Mouse (Mus musculus): Measurements from ENCODE around the gene Adgrl3. TPM values are rescaled to one million over a fixed set of nuclear protein-coding genes. Genes with fewer than 3 reads are reported as not detected.

Adgrl3 gene
- polyA plus RNA-seq, 1 experiment from 2014 or later: 14.0 TPM

DNA sequence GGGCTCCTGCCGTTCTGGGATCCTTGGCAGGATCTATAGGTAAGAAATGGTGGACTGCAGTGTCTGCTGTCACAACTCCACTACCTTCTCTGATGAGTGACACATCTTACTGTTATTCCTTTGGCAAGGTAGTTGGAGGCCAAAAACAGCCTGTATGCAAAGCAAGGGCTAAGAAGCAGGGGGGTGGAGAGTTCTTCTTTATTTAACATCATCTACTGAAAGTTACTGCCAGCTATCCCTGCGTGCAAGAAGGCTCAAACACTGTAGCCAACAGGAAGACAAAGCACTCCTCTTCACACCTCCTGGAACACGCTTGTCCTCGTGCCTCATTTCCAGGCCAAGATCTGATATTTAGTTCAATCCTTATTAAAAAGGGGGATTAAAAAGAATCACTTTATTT lies 26.2 kb downstream of the Adgrl3 start:
- H3K4me3 ChIP-seq: no peak overlapping the region
- no peak overlapping the region for H3K9ac ChIP-seq
- no peak overlapping the region for H3K4me2 ChIP-seq
- no peaks in the 10 kb centered on the region for H3K36me3 ChIP-seq
- ATAC-seq (ENCODE audit: borderline replicate concordance, extremely low read depth, low FRiP score, low TSS enrichment): no peak
- H3K27ac ChIP-seq: no peak overlapping the region
- no peaks in the 10 kb centered on the region for H3K27me3 ChIP-seq
- no peaks in the 10 kb centered on the region for H3K4me1 ChIP-seq
- WGBS: 76% methylated on average over 4 of the region's 4 CpGs
- H3K9me3 ChIP-seq: no peaks in the 10 kb centered on the region

DNA sequence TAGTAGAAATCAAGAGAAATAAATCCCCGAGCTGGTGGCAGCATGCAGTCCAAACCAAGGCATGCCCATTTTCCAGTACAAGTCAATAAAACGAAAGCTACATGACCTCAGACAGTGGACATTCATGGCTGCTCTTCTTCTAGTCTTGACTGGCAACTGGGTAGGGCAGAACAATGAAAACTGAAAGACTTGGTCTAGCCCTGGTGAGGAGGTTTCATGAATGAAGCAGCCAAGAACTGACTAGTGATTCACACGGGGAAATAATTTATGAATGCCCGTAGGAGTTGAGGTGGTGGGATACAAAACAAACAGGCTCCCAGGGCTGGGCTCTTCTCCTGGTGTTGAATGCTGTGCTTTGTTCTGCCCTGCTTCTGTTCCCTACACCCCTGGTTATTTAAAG lies 34.7 kb downstream of the Adgrl3 start:
- ATAC-seq (ENCODE audit: borderline replicate concordance, extremely low read depth, low FRiP score, low TSS enrichment): no peak
- no peaks in the 10 kb centered on the region for H3K9me3 ChIP-seq

DNA sequence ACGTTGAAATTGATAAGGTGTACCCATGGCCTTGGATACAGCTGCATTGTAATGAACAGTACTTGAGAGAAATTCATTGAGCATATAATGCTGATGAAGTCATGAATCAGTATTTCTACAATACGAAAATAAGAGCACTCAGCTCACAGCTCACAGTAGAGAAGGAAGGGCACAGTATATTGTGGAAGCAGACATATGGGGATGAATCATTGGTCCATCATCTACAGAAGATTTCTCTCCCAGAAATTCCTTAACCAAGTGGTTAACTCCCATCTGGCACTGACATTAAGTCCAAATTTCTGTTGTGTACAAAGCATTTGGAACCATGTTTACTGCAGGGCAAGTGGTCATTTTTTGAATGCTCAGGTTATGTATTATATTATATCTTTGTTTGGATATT lies 35.3 kb downstream of the Adgrl3 start:
- ATAC-seq (ENCODE audit: borderline replicate concordance, extremely low read depth, low FRiP score, low TSS enrichment): no peak
- Histone ChIP-seq H3K9me3 (no peaks in the 10 kb centered on the region), H3K27me3 (no peaks in the 10 kb centered on the region)

More for the DNA sequence above, 34.7 kb downstream of the Adgrl3 start:
- Histone ChIP-seq H3K27me3 (no peaks in the 10 kb centered on the region), H3K4me1 (0 out of 2 replicates have a peak, but pooled peaks cover 4% of the 10 kb centered on the region), H3K36me3 (no peaks in the 10 kb centered on the region), H3K4me3 (no peak overlapping the region), H3K9ac (no peak overlapping the region), H3K4me2 (no peak overlapping the region), H3K27ac (no peak overlapping the region)
- 78% methylated on average over 4 of the region's 4 CpGs for WGBS

DNA sequence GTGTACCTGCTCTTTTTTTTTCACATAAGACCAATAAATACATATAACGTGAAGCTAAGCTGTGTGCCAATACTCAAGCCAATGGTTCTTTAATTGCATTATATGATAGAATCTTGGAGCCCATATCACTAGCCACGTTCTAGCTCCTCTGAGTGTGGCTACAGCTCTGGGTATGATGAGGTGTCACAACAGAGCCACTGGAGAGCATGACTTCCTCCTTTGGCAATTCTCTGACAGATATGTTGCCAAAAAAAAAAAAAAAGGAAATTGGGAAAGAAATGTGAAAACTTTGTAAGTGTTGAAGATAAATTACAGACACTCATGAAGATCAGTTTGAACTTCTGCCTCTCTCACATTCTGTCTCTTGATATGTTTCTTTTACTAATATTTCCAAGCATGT lies 38.2 kb downstream of the Adgrl3 start:
- no peaks in the 10 kb centered on the region for H3K27me3 ChIP-seq
- H3K9ac ChIP-seq: no peak overlapping the region
- H3K4me2 ChIP-seq: no peak overlapping the region
- H3K27ac ChIP-seq: no peak overlapping the region
- no peak overlapping the region for H3K4me3 ChIP-seq
- peak; percentile 79; the same call in 1 of the 2 replicates for ATAC-seq (ENCODE audit: borderline replicate concordance, extremely low read depth, low FRiP score, low TSS enrichment)
- no peaks in the 10 kb centered on the region for H3K9me3 ChIP-seq
- WGBS: 45% methylated on average over 2 of the region's 2 CpGs
- H3K4me1 ChIP-seq: 0 out of 2 replicates have a peak, but pooled peaks cover 4% of the 10 kb centered on the region
- no peaks in the 10 kb centered on the region for H3K36me3 ChIP-seq

More for the DNA sequence above, 35.3 kb downstream of the Adgrl3 start:
- Histone ChIP-seq H3K36me3 (no peaks in the 10 kb centered on the region), H3K4me3 (no peak overlapping the region), H3K4me2 (no peak overlapping the region), H3K4me1 (0 out of 2 replicates have a peak, but pooled peaks cover 4% of the 10 kb centered on the region), H3K27ac (no peak overlapping the region), H3K9ac (no peak overlapping the region)
- 74% methylated on average over 2 of the region's 2 CpGs for WGBS

DNA sequence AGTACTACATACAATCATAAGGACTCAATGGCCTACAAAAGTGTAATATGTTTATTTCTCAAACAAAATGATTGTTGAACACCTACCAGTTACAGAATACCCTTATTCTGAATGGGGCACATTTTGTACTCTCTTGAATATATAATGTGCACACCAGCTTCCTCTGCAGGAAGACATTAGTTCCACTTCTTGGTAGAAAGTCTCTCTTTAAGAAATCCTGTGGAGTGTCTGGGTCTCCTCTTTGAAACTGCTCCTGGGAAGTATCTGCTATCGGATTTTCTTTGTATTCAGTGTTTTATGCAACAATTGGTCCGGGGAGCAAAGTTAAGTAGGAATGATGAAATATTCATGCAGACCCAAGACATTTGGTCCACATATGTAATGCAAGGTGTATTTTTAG lies 41.0 kb downstream of the Adgrl3 start:
- no peak overlapping the region for H3K4me3 ChIP-seq
- no peak overlapping the region for H3K9ac ChIP-seq
- no peaks in the 10 kb centered on the region for H3K27me3 ChIP-seq
- no peak for ATAC-seq (ENCODE audit: borderline replicate concordance, extremely low read depth, low FRiP score, low TSS enrichment)
- H3K9me3 ChIP-seq: no peaks in the 10 kb centered on the region
- WGBS: 85% methylated on average over 2 of the region's 2 CpGs
- no peaks in the 10 kb centered on the region for H3K36me3 ChIP-seq
- H3K4me2 ChIP-seq: no peak overlapping the region
- no peak overlapping the region for H3K27ac ChIP-seq
- 0 out of 2 replicates have a peak, but pooled peaks cover 4% of the 10 kb centered on the region for H3K4me1 ChIP-seq

DNA sequence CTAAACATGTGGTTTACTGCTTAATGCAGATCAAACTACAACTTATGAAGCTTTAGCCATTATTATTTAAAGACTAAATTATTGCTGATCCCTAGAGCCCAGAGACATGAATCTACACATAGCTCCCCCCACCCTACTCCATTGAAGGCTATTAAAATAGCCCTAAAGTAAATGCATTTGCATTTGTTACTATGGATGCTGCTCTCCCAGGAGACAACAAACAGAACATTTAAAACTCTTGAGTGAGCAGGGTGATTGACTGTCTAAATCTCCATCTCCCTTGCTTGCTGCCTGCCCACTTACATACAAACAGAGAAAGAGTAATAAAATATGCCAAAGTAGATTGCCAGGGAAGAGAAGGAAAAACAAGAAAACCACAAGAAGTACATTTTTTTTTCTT lies 41.4 kb downstream of the Adgrl3 start:
- no peak overlapping the region for H3K9ac ChIP-seq

DNA sequence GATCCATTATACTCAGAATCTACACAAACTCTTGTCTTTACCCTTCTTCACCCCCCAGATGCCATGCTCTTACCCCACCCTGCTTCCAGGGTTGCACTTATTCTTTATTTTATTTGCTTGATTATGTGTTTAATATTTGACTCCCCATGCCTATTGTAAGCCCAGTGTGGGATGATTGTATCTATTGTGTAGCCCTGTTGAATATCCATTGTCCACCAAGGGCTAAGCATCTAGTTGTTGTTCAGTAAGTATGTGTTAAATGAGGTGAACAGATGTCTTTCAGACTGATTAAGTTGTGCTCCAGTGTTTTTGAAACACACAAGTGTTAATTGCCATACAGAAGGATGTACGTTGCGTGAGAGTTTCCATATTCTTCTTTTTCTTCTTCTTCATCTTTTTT lies 44.1 kb downstream of the Adgrl3 start:
- Histone ChIP-seq H3K4me3 (no peak overlapping the region), H3K9me3 (no peaks in the 10 kb centered on the region), H3K27me3 (no peaks in the 10 kb centered on the region), H3K9ac (no peak overlapping the region), H3K36me3 (no peaks in the 10 kb centered on the region), H3K4me2 (no peak overlapping the region), H3K27ac (no peak overlapping the region), H3K4me1 (0 out of 2 replicates have a peak, but pooled peaks cover 5% of the 10 kb centered on the region)
- 93% methylated on average over 2 of the region's 2 CpGs for WGBS
- ATAC-seq (ENCODE audit: borderline replicate concordance, extremely low read depth, low FRiP score, low TSS enrichment): no peak

More for the DNA sequence above, 41.4 kb downstream of the Adgrl3 start:
- no peaks in the 10 kb centered on the region for H3K36me3 ChIP-seq
- H3K4me1 ChIP-seq: 0 out of 2 replicates have a peak, but pooled peaks cover 4% of the 10 kb centered on the region
- H3K9me3 ChIP-seq: no peaks in the 10 kb centered on the region
- H3K27ac ChIP-seq: no peak overlapping the region
- no peak overlapping the region for H3K4me2 ChIP-seq
- H3K27me3 ChIP-seq: no peaks in the 10 kb centered on the region
- H3K4me3 ChIP-seq: no peak overlapping the region
- no peak for ATAC-seq (ENCODE audit: borderline replicate concordance, extremely low read depth, low FRiP score, low TSS enrichment)

DNA sequence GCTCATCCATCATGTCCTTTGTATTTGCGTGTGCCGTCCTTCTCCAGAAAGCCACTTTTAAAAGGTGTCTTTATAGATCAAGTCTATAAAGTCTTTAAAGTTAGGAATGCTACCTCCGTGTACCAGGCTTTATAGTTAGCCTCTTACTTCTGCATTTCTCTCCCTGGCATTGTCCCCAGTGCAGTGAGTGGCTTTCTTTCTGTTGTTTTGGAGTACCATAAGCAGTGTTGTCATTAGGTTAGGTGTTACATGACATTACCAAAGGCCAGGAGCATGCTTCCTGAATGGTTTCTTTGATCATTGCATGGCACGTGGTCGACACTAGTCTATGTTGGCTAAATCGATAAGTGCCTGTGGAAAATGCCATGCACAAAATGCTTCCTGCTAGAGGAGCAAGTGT lies 48.2 kb downstream of the Adgrl3 start:
- H3K4me1 ChIP-seq: 0 out of 2 replicates have a peak, but pooled peaks cover 5% of the 10 kb centered on the region
- no peaks in the 10 kb centered on the region for H3K27me3 ChIP-seq
- no peaks in the 10 kb centered on the region for H3K36me3 ChIP-seq
- no peak overlapping the region for H3K4me2 ChIP-seq
- H3K27ac ChIP-seq: no peak overlapping the region
- H3K9ac ChIP-seq: no peak overlapping the region
- no peak for ATAC-seq (ENCODE audit: borderline replicate concordance, extremely low read depth, low FRiP score, low TSS enrichment)
- WGBS: 44% methylated on average over 6 of the region's 6 CpGs
- no peak overlapping the region for H3K4me3 ChIP-seq
- H3K9me3 ChIP-seq: no peaks in the 10 kb centered on the region

DNA sequence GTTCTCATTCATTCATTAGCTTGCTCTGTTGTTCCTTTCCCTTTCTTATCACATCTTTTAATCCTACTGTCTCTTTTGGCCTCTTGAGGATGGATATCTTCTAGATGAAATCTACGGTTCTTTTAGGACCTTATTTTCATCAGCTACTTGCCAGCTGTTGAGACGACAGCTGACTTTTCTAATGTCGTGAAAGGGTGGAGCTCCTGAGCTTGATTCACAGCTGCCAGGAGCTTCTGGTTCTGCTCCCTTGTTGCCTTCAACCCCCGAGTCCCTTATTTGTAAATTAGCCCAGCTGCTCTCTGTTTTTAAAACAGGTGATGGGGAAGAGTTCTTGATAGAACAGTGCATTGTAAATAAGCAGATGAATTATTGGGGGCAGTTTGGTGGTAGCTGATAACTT lies 48.9 kb downstream of the Adgrl3 start:
- Histone ChIP-seq H3K4me2 (no peak overlapping the region), H3K27ac (no peak overlapping the region), H3K36me3 (no peaks in the 10 kb centered on the region), H3K4me1 (0 out of 2 replicates have a peak, but pooled peaks cover 5% of the 10 kb centered on the region), H3K9ac (no peak overlapping the region), H3K9me3 (no peaks in the 10 kb centered on the region), H3K27me3 (no peaks in the 10 kb centered on the region), H3K4me3 (no peak overlapping the region)
- ATAC-seq (ENCODE audit: borderline replicate concordance, extremely low read depth, low FRiP score, low TSS enrichment): no peak
- WGBS: 38% methylated on average over 4 of the region's 4 CpGs

DNA sequence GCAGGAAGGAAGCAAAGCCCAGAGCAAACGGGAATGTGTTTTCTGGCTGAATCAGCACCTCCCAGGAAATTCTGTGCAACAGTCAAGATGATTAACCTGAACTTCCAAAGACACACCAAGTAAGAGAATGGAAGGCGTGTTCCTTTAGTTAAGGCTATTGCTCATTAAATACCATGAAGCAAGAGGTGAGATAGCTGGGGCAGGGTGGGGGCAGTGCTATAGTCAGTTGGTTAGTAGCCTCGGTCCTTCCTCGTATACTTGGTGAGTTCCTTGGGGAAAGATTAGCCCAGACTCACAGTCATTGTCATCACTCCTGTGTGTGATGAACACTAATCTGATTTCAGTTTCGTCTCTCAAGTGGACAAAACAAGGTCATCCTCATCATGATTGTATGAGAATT lies 53.0 kb downstream of the Adgrl3 start:
- WGBS: 80% methylated on average over 5 of the region's 5 CpGs
- no peak overlapping the region for H3K9ac ChIP-seq
- no peak overlapping the region for H3K27ac ChIP-seq
- H3K27me3 ChIP-seq: no peaks in the 10 kb centered on the region
- H3K36me3 ChIP-seq: no peaks in the 10 kb centered on the region
- ATAC-seq (ENCODE audit: borderline replicate concordance, extremely low read depth, low FRiP score, low TSS enrichment): no peak
- H3K4me3 ChIP-seq: no peak overlapping the region
- H3K4me2 ChIP-seq: no peak overlapping the region
- H3K9me3 ChIP-seq: no peaks in the 10 kb centered on the region
- H3K4me1 ChIP-seq: no peaks in the 10 kb centered on the region

DNA sequence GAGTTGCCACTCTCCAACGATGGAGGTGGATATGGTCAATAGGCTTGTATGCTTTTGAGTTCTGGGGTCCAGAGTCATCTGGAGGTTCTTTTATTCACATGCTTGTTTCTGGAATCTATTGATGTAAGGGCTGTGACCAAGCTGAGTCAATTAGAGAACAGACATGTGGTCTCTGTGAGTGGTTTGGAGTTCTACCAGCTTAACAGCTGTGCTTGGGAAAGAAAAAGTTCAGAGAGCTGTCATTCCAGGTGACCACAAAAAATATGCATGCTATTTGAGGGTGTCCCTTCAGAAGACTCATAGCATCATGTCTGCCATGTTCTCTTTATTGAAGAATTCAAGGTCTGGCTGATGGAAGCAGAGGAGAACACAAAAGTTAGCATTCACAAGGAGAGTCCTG lies 53.9 kb downstream of the Adgrl3 start:
- no peaks in the 10 kb centered on the region for H3K4me1 ChIP-seq
- no peak overlapping the region for H3K4me3 ChIP-seq
- H3K27ac ChIP-seq: no peak overlapping the region
- no peak overlapping the region for H3K4me2 ChIP-seq
- H3K9ac ChIP-seq: no peak overlapping the region
- no peaks in the 10 kb centered on the region for H3K36me3 ChIP-seq
- H3K27me3 ChIP-seq: no peaks in the 10 kb centered on the region
- H3K9me3 ChIP-seq: no peaks in the 10 kb centered on the region
- ATAC-seq (ENCODE audit: borderline replicate concordance, extremely low read depth, low FRiP score, low TSS enrichment): no peak
- 90% methylated on average over 1 of the region's 1 CpGs for WGBS

DNA sequence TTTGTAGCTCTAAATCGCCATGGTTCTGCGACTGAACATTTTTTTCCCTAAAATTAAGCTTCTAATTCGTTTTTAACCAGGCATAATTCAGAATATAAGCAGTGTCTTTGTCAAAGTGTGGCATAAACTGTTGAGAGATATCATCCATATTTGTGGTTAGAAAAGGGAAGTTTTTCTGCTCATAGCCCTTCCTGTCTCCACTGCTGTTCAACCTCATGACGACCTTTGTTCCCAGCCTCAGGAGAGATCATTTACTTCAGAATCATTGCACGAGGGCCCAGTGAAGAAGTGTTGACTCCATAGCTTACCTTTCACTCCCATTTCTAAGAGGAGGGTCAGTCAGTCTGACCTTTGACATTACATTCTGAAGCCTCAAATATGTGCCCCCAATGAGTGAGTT lies 56.4 kb downstream of the Adgrl3 start:
- Histone ChIP-seq H3K9ac (no peak overlapping the region), H3K27ac (no peak overlapping the region), H3K4me2 (no peak overlapping the region), H3K27me3 (no peaks in the 10 kb centered on the region), H3K4me1 (no peaks in the 10 kb centered on the region), H3K36me3 (no peaks in the 10 kb centered on the region), H3K4me3 (no peak overlapping the region), H3K9me3 (no peaks in the 10 kb centered on the region)
- ATAC-seq (ENCODE audit: borderline replicate concordance, extremely low read depth, low FRiP score, low TSS enrichment): no peak
- 63% methylated on average over 5 of the region's 5 CpGs for WGBS

DNA sequence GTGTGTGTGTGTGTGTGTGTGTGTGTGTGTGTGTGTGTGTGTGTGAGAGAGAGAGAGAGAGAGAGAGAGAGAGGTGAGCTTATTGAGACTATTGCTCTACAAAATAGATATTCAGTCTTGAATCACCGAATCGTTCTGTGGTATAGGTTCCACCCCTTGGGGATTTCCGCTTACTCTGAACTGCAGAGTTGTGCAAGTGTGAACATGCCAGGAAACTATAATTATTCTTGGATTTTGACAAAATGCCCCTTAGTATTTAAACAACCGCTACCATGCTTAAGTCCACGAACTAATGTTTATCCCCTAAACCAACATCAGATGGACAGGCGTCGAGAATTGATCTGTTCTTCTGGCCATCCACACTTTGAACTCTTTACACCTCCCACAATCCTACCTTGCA lies 57.1 kb downstream of the Adgrl3 start:
- Histone ChIP-seq H3K27me3 (no peaks in the 10 kb centered on the region), H3K9me3 (no peaks in the 10 kb centered on the region), H3K4me1 (no peaks in the 10 kb centered on the region), H3K4me3 (no peak overlapping the region), H3K36me3 (no peaks in the 10 kb centered on the region), H3K9ac (no peak overlapping the region), H3K4me2 (no peak overlapping the region), H3K27ac (no peak overlapping the region)
- ATAC-seq (ENCODE audit: borderline replicate concordance, extremely low read depth, low FRiP score, low TSS enrichment): no peak
- 84% methylated on average over 7 of the region's 7 CpGs for WGBS
